In genomic region chr11:32752595-32752885, GRCm38 (mm10) we compare ENCODE assay signal across 17 mouse cellular contexts.
DNase-seq lines count a peak whose midpoint lies in the region; ATAC-seq and TF ChIP-seq lines count a peak whose summit lies in the region.
"Had no signal": no experiment of that assay in that cellular context is flagged by ENCODE, and none has a peak within 500 bp of the region (broad histone marks: within the 10 kb centered on the region; RNA-seq: fewer than 3 reads in every experiment).

No protein-coding gene starts in this region.

- no peak overlapping the region for H3K4me3 ChIP-seq in heart, embryonic 11.5 days (ENCODE audit: low read depth, low read length)
- no peak overlapping the region for H3K4me3 ChIP-seq in liver, embryonic 14.5 days (ENCODE audit: insufficient read depth in 1 of 2, low read depth in 2 of 2, low read length in 2 of 2)
- H3K4me3 ChIP-seq: embryonic facial prominence, embryonic 15.5 days; hindbrain, embryonic 15.5 days; layer of hippocampus, adult 2 months; midbrain, embryonic 10.5 days had no signal

- no peaks in the 10 kb centered on the region for H3K4me1 ChIP-seq in heart, embryonic 11.5 days (ENCODE audit: control insufficient read depth, insufficient read depth, low read length)
- peaks cover 0 to 7% of the 10 kb centered on the region in 2 experiments; a peak in 2 of 4 replicates for H3K4me1 ChIP-seq in liver, embryonic 14.5 days (replicated peaks; ENCODE audit: control insufficient read depth in 2 of 2, insufficient read depth in 2 of 2, low read length in 1 of 2)
- H3K4me1 ChIP-seq: hindbrain, embryonic 15.5 days; midbrain, embryonic 10.5 days had no signal

- H3K9me3 ChIP-seq in heart, embryonic 11.5 days (replicated peaks; ENCODE audit: control insufficient read depth, low read length), result no peaks in the 10 kb centered on the region
- no peaks in the 10 kb centered on the region for H3K9me3 ChIP-seq in liver, embryonic 14.5 days (ENCODE audit: control insufficient read depth, low read length)
- H3K9me3 ChIP-seq: embryonic facial prominence, embryonic 15.5 days; hindbrain, embryonic 15.5 days; midbrain, embryonic 10.5 days had no signal

- H3K27me3 ChIP-seq in heart, embryonic 11.5 days (ENCODE audit: control insufficient read depth, insufficient read depth, low read length), result no peaks in the 10 kb centered on the region
- H3K27me3 ChIP-seq in liver, embryonic 14.5 days (ENCODE audit: control insufficient read depth, insufficient read depth, low read length), result no peaks in the 10 kb centered on the region
- H3K27me3 ChIP-seq: embryonic facial prominence, embryonic 15.5 days; hindbrain, embryonic 15.5 days had no signal

- ATAC-seq in heart, embryonic 11.5 days (replicated peaks; ENCODE audit: insufficient number of reproducible peaks, low FRiP score, low TSS enrichment), result 0 out of 2 replicates have a peak, but pooled peaks have one; percentile 32
- ATAC-seq in common myeloid progenitor, adult 5-6 weeks (replicated peaks; ENCODE audit: low read depth, poor library complexity, severe bottlenecking), result peak; percentile 54; the same call in 1 of the 2 replicates
- peak; percentile 65 for ATAC-seq in liver, embryonic 14.5 days (ENCODE audit: insufficient read depth)
- ATAC-seq in frontal cortex, adult (ENCODE audit: low TSS enrichment), result no peak; the same call in 1 of the 2 replicates
- ATAC-seq: intestine, embryonic 16.5 days had no signal

- no peak overlapping the region for H3K9ac ChIP-seq in heart, embryonic 11.5 days (ENCODE audit: low read depth, low read length)
- H3K9ac ChIP-seq in liver, embryonic 14.5 days (replicated peaks), result no peak overlapping the region
- H3K9ac ChIP-seq: embryonic facial prominence, embryonic 15.5 days; hindbrain, embryonic 15.5 days had no signal

- 58% methylated on average over 5 of the region's 5 CpGs for WGBS in heart, embryonic 11.5 days (ENCODE audit: insufficient replicate concordance)
- WGBS in liver, embryonic 14.5 days (ENCODE audit: insufficient replicate concordance), result 15% methylated on average over 5 of the region's 5 CpGs

- H3K36me3 ChIP-seq in heart, embryonic 11.5 days (ENCODE audit: control insufficient read depth, insufficient read depth, low read length), result no peaks in the 10 kb centered on the region
- no peaks in the 10 kb centered on the region for H3K36me3 ChIP-seq in liver, embryonic 14.5 days (replicated peaks; ENCODE audit: control insufficient read depth, insufficient read depth, low read depth)
- H3K36me3 ChIP-seq: hindbrain, embryonic 15.5 days had no signal

- DNase-seq in heart, postnatal 14 days, result no peak
- peak; percentile 86 for DNase-seq in 416B (ENCODE audit: low read depth)
- DNase-seq in liver, embryonic 14.5 days (ENCODE audit: low read depth in 3 of 3, low spot score in 3 of 3), result peak in 1 of 3 experiments; percentile 12
- no peak for DNase-seq in kidney, adult 18-20 months
- DNase-seq: cerebellum, adult 9-10 months; gastrocnemius, postnatal 10 days; right cerebral cortex, adult 18-20 months; thymus, adult 18-20 months had no signal

- H3K4me2 ChIP-seq in heart, embryonic 11.5 days, result no peak overlapping the region
- no peak overlapping the region for H3K4me2 ChIP-seq in liver, embryonic 14.5 days (ENCODE audit: low read depth)
- H3K4me2 ChIP-seq: embryonic facial prominence, embryonic 15.5 days; hindbrain, embryonic 15.5 days had no signal

- no peak for TF ChIP-seq EP300 in liver, embryonic 14.5 days (IDR thresholded peaks at IDR 0.05; ENCODE audit: low read depth)

- intact Hi-C loops in heart, postnatal 14 days (cut with DNase I), result no loop called here

- H3K27ac ChIP-seq in heart, embryonic 11.5 days (ENCODE audit: low read depth, low read length), result no peak overlapping the region
- no peak overlapping the region for H3K27ac ChIP-seq in liver, embryonic 14.5 days
- H3K27ac ChIP-seq: embryonic facial prominence, embryonic 15.5 days; hindbrain, embryonic 15.5 days; kidney, postnatal 0 days; layer of hippocampus, adult 2 months; midbrain, embryonic 10.5 days had no signal

- no peak for TF ChIP-seq CTCF in liver, embryonic 14.5 days (IDR thresholded peaks at IDR 0.05; ENCODE audit: low read depth)
